Mouse (Mus musculus) activated CD4-positive, CD25-positive, alpha-beta regulatory T cell (primary cell): Measurements from ENCODE around the gene Gm1527. TPM values are rescaled to one million over a fixed set of nuclear protein-coding genes. Genes with fewer than 3 reads are reported as not detected.

Experiments
- polyA plus RNA-seq, 2 experiments: library from polyadenylated mRNA; unstranded; fragments of 100-300 nt; shearing (Covaris generic); gene quantifications; one replicate each; pipeline ENCODE4 v1.2.1; 2017

Gene Gm1527
- not detected for polyA plus RNA-seq

GRCm38 (mm10) chr3:28892317-28892716 lies at the start of gene Gm1527:
Gm1527 (plus strand) TSS chr3:28892617.

Other genes starting within 250 kb of the Gm1527 start
- gene Slc2a2, start 194.7 kb upstream of the Gm1527 start, polyA plus RNA-seq: under 1 TPM in 1 of 2 experiments, not detected in 1; 0.24 TPM
- 1 to 10 TPM; 5.5 to 7.8 TPM for gene Eif5a2, start 111.3 kb upstream of the Gm1527 start, polyA plus RNA-seq
- 100 to 1,000 TPM; 234 to 335 TPM for gene Rpl22l1, start 87.2 kb upstream of the Gm1527 start, polyA plus RNA-seq
- gene Egfem1, start 189.4 kb downstream of the Gm1527 start, polyA plus RNA-seq: not detected